Mouse (Mus musculus) cerebellum, adult 2 months (tissue): ENCODE measurements at regions not wholly inside any gene's neighbourhood (a gene's known extent, or its start where the extent isn't known, plus 50 kb on each side); places are given as distances from the start of the nearest gene placed in this dataset.

ENCODE experiments used
- DNase-seq, 2 experiments: peaks; one replicate each; pipeline ENCODE4 v3.0.0; 2021
- H3K27ac ChIP-seq: fragments of 200-500 bp; 2 replicates; pipeline ENCODE4 v1.5.1; 2012; ENCODE audit warnings: low read length, control low read depth, inconsistent platforms; ENCODE audit not compliant: insufficient read depth
- H3K27me3 ChIP-seq: fragments of 200-500 bp; 2 replicates; pipeline ENCODE4 v1.6.1; 2012; ENCODE audit warnings: inconsistent platforms, mild to moderate bottlenecking, low read length, moderate library complexity; ENCODE audit not compliant: control insufficient read depth, insufficient read depth
- H3K4me1 ChIP-seq: fragments of 200-500 bp; 2 replicates; pipeline ENCODE4 v1.6.1; 2011; ENCODE audit warnings: low read length; ENCODE audit not compliant: control insufficient read depth, insufficient read depth
- H3K4me3 ChIP-seq: fragments of 200-500 bp; replicated peaks from 2 replicates; pipeline ENCODE3; 2011; ENCODE audit warnings: mild to moderate bottlenecking, low read depth, low read length, control low read depth; ENCODE audit not compliant: insufficient read depth
- CTCF ChIP-seq: fragments of 200-500 bp; IDR thresholded peaks from 2 replicates; pipeline ENCODE4 v1.5.1; 2011; ENCODE audit warnings: low read depth, mild to moderate bottlenecking, control low read depth, low read length, moderate library complexity, borderline replicate concordance; ENCODE audit not compliant: insufficient read depth
- POLR2A ChIP-seq: fragments of 200-500 bp; IDR thresholded peaks from 2 replicates; pipeline ENCODE4 v1.6.1; 2011; ENCODE audit warnings: low read length, control low read depth, borderline replicate concordance; ENCODE audit not compliant: insufficient read depth
- WGBS: fragments of 180-500 bp; shearing (Covaris S2); methylation state at CpG from one replicate; pipeline ENCODE4 v1.1.7; 2018; 5-methylcytosine and 5-hydroxymethylcytosine counted together

DNA sequence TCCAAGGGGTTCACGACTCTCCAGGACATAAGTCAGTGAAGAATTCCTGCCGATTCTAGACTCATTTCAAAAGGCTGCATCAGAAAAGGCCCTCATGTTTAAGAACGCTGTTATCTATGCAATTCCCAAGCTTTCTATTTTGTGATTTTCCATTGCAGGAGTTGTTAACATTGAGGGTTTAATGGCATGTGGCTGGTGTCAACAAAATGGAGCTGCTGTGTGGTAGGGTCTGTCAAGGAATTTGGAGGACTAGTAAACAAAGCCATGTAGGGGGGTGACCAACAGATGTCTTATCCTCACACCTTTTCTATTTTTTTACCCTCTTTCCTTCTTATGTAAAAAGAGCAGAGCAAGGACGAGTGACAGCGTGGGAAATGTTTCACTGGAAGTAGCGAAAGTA is 186.9 kb upstream of the Ccdc122 start:
- no peak for DNase-seq
- TF ChIP-seq CTCF (no peak), POLR2A (no peak)
- Histone ChIP-seq H3K4me3 (no peak overlapping the region), H3K27me3 (no peaks in the 10 kb centered on the region; the same call in 1 of the 2 replicates), H3K27ac (no peak overlapping the region), H3K4me1 (no peaks in the 10 kb centered on the region)
- WGBS, result 41% methylated on average over 6 of the region's 6 CpGs

DNA sequence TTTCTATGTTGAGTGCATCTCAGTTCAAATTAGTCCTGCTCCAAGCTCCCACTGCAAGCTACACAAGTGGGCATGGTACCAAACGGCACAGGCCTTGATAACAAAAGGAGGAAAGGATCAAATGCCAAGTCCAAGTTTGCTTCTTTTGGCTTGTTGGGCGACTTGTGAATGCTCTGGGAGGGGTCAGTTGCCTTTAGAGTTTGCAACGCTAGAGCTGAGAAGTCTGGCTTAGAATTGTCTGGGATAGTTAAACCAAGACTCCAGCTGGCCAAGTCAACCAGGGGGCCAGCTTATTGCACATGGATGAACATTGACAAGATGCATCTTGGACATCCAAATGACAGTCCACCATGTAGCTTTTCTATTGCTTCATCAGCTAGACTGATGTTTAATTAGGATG is 187.5 kb upstream of the Ccdc122 start:
- WGBS, result 35% methylated on average over 3 of the region's 3 CpGs
- Histone ChIP-seq H3K27ac (no peak overlapping the region), H3K4me1 (no peaks in the 10 kb centered on the region), H3K27me3 (no peaks in the 10 kb centered on the region; the same call in 1 of the 2 replicates), H3K4me3 (no peak overlapping the region)
- DNase-seq, result no peak
- TF ChIP-seq POLR2A (no peak), CTCF (no peak)

GRCm38 (mm10) chr14:76845706-76846105 is 190.9 kb upstream of the Ccdc122 start:
- DNase-seq, result no peak
- Histone ChIP-seq H3K27me3 (no peaks in the 10 kb centered on the region; the same call in 1 of the 2 replicates), H3K4me3 (no peak overlapping the region), H3K4me1 (no peaks in the 10 kb centered on the region), H3K27ac (no peak overlapping the region)
- TF ChIP-seq CTCF (no peak), POLR2A (no peak)
- 61% methylated on average over 3 of the region's 3 CpGs for WGBS

- 67% methylated on average over 1 of the region's 1 CpGs for WGBS
- H3K4me3 ChIP-seq, result no peak overlapping the region
These were observed 191.9 kb upstream of the Ccdc122 start for GRCm38 (mm10) chr14:76844717-76845116.

DNA sequence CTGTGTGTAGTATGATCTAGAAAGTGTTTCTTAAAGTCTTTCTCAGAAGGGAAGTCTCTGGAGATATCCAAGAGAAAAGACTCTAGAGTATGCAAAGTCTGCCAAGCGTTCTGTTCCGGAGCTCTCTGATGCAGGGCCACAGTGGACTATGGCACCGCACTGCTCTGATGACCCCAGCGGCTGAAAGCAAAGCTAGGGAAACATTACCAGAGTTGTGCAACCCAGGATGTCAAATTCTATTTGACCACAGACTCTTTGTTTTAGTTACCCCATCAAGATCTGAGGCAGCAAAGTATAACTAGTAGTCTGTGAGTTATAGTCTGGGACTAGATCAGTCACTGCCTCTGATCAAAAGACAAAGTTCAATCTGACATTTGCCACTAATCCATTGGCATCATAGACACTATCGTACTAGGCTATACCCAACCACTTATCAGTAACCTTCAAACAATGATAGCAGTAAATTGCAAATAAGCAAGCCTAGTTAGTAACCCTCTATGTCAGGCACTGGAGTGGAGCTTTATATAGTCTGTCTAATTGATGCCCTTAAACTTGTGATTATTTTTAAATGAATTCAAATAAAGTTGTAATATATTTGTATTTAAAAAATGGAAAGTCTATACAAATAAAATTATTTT is 198.9 kb upstream of the Ccdc122 start:
- no peaks in the 10 kb centered on the region for H3K27me3 ChIP-seq
- H3K27ac ChIP-seq, result no peak overlapping the region
- no peak overlapping the region for H3K4me3 ChIP-seq
- no peaks in the 10 kb centered on the region for H3K4me1 ChIP-seq
- 92% methylated on average over 5 of the region's 5 CpGs for WGBS
- TF ChIP-seq CTCF (no peak), POLR2A (no peak)
- no peak for DNase-seq

More at GRCm38 (mm10) chr14:76844717-76845116, 191.9 kb upstream of the Ccdc122 start:
- no peak for DNase-seq
- Histone ChIP-seq H3K27ac (no peak overlapping the region), H3K27me3 (no peaks in the 10 kb centered on the region; the same call in 1 of the 2 replicates), H3K4me1 (no peaks in the 10 kb centered on the region)
- no peak for TF ChIP-seq POLR2A
- TF ChIP-seq CTCF, result no peak

DNA sequence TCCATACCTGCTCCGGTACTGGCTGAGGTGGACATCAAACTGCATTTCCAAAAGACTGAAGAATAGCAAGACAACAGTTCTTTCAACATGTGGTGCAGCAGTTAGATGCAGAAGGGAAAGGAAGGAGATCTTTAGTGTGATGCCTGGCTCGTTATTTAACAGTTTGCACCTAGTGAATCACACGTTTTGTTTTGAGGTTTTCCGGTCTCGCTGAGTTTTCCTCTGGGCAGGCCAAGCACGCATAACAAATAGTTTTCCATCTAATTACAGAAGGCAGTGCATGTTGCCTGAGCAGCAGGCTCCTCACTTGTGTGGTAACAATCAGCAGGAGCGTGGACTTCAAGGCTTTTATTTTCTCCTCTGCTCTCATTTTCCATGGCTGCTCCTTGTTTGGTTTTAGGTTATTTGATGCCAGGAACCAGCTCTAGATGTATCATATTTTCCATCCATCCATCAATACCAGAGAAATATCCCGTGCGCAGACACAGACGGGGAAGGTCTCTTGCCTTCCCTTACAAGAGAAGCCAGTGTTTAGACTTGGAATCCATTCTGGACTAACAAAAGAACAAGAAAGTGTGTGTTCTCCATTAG is 199.6 kb upstream of the Ccdc122 start:
- Histone ChIP-seq H3K27me3 (no peaks in the 10 kb centered on the region), H3K4me3 (no peak overlapping the region), H3K27ac (no peak overlapping the region), H3K4me1 (no peaks in the 10 kb centered on the region)
- TF ChIP-seq CTCF, result no peak
- TF ChIP-seq POLR2A, result no peak
- DNase-seq, result no peak
- WGBS, result 68% methylated on average over 10 of the region's 10 CpGs

- TF ChIP-seq POLR2A (no peak), CTCF (no peak)
- no peak overlapping the region for H3K27ac ChIP-seq
- no peak for DNase-seq
- WGBS, result 77% methylated on average over 2 of the region's 2 CpGs
- no peak overlapping the region for H3K4me3 ChIP-seq
- no peaks in the 10 kb centered on the region for H3K4me1 ChIP-seq
- no peaks in the 10 kb centered on the region for H3K27me3 ChIP-seq
These were observed 200.3 kb upstream of the Ccdc122 start for GRCm38 (mm10) chr14:76836271-76836670.

- no peak overlapping the region for H3K27ac ChIP-seq
- H3K27me3 ChIP-seq, result no peaks in the 10 kb centered on the region
- no peaks in the 10 kb centered on the region for H3K4me1 ChIP-seq
- DNase-seq, result no peak
- no peak overlapping the region for H3K4me3 ChIP-seq
- 73% methylated on average over 6 of the region's 6 CpGs for WGBS
- TF ChIP-seq POLR2A, result no peak
- TF ChIP-seq CTCF, result no peak
These were observed 202.5 kb upstream of the Ccdc122 start for GRCm38 (mm10) chr14:76834084-76834483.
